Mouse (Mus musculus): ENCODE measurements around the gene Naip1.
"Not testable (repeated sequence)": the region's sequence is repeated elsewhere in the genome, so short reads cannot be mapped to it uniquely, and the experiment has no call there.

The Naip1 gene

GRCm38 (mm10) chr13:100452415-100453127, at the start of gene Naip1:
TSS of gene Naip1 (minus strand) at chr13:100452869.
- DNase-seq, result not testable (repeated sequence)

GRCm38 (mm10) chr13:100499625-100500024, 47.0 kb upstream of the Naip1 start:
- DNase-seq, result not testable (repeated sequence)

- peak; percentile 61 to 74 for DNase-seq
These were observed 42.7 kb upstream of the Naip1 start for GRCm38 (mm10) chr13:100495337-100495736.

GRCm38 (mm10) chr13:100494370-100494769, 41.7 kb upstream of the Naip1 start:
- DNase-seq, result not testable (repeated sequence)

DNA sequence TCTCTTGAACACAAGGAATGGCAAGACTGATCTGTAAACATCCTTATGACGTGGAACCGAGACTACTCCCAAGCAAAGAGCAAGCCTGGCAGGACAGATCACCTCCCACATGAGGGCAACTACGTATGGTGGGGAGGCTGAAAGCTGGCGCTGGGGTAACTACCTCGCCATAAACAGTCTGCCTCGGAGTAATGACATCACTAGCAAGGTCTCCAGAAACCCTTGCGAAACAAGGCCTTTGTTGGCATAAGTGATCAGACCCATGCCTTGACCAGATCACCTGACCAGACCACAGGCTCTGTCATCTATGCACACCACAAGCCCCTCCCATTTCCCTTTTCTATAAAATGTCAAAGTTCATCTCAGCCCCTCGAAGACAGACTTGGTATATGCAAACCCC, 40.6 kb upstream of the Naip1 start:
- DNase-seq, result no peak

DNA sequence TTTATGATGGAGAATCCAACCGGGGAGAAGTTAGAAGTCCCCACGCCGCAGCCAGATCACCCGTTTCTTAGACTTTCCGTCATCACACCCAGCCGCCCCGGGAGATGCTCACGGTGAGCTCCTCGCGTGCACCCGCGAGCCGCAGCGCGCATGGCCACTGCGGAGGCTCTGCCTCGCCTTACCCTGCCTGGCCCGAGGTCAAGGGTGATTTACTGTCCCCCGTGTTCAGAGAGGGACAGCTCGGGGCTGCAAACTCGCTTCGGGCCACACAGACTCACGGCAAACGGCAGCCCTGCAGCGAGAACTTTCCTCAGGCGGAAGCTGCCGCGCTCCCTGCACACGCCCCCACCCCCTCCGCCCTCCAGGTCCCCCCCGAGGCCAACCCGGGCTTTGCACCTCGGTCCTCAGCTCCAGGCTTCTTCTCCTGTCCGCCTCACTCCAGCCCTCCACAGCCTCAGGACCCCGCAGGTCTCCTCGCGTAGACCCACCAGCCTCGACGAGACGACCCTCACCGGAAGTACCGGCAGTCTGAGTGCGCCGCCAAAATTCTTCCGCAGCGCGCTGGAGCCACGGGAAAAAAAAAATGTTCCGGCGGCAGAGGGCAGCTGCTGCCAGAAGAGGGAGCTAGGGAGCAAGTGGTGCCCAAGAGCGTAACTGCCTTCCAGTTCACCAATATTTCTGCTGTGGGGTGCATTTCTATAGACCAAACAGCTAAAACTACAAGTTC, 39.6 kb upstream of the Naip1 start, which contains the start of gene Gtf2h2:
Gtf2h2 (minus strand) TSS at position 519 of the 727 bp plus-strand sequence.
- peak; percentile 80 to 82 for DNase-seq

DNA sequence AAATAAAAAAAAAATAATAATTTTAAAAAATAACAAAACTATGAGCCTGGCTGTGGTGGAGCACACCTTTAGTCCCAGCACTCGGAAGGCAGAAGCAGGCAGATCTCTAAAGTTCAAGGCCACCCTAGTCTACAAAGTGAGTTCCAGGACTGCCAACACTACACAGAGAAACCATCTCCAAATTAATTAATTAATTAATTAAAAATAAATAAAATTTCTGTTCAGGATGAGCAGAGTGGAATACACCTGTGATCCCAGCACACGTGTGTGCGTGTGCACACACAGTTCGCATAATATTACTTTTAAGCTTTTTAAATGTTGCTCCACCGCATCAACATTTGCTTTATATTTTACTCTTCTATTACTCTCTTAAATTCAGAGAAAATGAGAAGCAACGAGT, 39.0 kb upstream of the Naip1 start:
- DNase-seq, result no peak

- DNase-seq, result no peak
These were observed 37.8 kb upstream of the Naip1 start for GRCm38 (mm10) chr13:100490424-100490823.

DNA sequence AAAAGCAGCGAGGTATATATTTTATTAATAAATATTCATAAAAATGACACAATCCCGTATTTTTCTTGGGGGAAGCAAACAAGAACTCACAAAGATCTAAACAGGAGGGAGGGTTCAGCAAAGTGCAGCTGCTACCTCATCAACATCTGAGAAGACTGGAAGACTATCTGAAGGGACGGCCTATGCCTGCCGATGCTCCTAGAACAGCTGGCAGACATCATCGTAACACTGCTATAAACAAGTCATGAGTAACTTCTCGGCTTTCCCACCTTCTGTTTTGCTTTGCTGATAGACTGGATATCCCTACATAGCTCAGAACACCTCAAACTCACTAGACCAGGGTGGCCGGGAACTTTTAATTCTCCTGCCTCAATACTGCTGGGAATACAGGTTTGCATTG, 30.9 kb upstream of the Naip1 start:
- no peak for DNase-seq

- DNase-seq, result no peak
These were observed 11.0 kb upstream of the Naip1 start for GRCm38 (mm10) chr13:100463527-100464222.

DNA sequence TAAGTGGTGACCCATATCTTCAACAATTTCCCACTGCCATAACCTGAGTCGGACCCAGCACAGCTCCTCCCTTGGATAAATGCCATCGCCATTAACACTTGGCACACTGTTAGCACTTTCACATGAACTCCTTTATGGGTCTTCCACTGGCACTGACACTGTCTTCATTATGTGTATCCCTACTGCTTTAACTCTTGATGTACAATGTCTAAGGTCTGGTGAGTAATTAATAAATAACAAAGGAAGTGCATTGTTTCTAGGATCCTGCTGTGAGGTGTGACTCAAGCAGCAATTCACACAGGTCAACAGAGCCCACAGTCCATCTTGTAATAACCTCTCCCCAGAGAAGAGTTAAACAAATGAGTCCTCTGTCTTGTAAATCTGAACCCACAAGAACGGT, 8.7 kb upstream of the Naip1 start:
- no peak for DNase-seq

DNA sequence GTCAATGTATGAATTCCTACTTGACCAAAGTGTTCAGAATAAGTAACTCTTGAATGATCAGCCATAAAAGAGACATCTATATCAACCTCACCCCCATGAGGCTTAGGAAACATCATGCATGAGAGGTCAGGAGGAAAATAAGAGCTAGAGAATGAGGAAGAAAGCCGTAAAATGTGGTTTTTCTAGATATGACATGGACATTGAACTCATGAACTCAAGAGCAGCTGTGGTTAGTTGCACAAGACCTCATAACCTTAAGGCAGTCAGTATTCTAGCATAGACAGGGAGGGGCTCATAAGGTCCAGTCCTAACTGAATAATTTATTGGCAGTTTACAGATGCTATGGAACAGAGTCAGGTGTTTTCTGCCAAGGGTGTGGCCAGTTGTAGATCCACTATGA, 3.2 kb downstream of the Naip1 start:
- no peak for DNase-seq

GRCm38 (mm10) chr13:100440116-100440515, 12.6 kb downstream of the Naip1 start:
- no peak for DNase-seq

DNA sequence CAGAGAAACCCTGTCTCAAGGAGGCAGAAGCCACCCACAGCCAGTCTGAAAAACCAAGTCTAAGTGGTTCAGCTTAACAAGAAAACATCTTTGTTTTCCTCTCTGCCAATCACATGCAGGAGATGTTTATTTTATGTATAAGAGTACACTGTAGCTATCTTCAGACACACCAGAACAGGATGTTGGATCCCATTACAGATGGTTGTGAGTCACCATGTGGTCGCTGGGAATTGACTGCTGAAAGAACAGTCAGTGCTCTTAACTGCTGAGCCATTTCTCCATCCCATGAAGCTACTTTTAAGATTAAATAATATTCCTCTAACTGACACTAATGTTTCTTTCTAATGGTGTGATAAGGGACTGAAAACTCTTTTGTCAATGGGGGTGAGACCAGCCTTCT, 14.0 kb downstream of the Naip1 start:
- DNase-seq, result no peak

DNA sequence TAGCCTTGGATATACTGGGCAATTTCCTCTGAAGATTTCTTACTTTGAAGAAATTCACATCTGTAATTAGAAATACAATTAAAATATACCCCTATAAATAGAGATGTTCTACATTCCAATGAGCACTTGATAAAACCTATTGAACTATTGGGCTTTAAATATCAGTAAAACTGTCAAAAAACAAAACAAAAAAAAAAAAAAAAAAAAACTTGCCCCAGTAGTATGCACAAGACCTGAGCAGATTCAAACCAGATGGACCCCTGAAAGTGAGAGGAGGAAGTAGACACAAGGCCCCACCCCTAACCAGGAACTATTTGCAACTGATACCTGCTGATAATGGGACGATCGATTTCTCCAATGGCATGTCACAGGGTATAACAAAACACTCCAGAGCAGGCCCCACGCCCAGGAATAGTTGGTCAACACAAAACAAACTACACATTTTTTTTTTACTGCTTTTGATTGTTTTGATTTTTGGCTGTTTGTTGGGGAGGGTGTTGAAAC, 15.3 kb downstream of the Naip1 start:
- DNase-seq, result no peak

- DNase-seq, result not testable (repeated sequence)
These were observed 16.0 kb downstream of the Naip1 start for GRCm38 (mm10) chr13:100436556-100437163.

DNA sequence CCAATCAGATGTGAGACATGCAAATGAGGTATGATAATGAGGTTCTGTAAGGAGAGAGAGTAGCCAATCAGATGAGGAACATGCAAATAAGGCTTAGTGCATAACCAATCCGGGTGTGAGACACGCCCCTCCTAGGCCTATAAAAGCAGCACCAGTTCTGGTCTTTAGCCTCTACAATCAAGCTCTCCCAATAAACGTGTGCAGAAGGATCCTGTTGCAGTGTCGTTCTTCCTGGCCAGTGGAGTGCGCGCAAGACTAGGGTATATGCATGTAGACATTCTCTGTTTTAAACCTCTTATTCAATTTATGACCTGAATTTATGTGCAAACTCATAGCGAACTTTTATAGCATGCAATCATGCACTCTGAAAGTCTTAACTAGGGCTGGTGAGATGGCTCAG, 32.7 kb downstream of the Naip1 start:
- not testable (repeated sequence) for DNase-seq

GRCm38 (mm10) chr13:100414428-100414827, 38.2 kb downstream of the Naip1 start:
- no peak for DNase-seq

- no peak for DNase-seq
These were observed 42.8 kb downstream of the Naip1 start for GRCm38 (mm10) chr13:100409825-100410224.

GRCm38 (mm10) chr13:100409181-100409580, 43.5 kb downstream of the Naip1 start:
- DNase-seq, result no peak

GRCm38 (mm10) chr13:100408242-100408641, 44.4 kb downstream of the Naip1 start:
- no peak for DNase-seq

DNA sequence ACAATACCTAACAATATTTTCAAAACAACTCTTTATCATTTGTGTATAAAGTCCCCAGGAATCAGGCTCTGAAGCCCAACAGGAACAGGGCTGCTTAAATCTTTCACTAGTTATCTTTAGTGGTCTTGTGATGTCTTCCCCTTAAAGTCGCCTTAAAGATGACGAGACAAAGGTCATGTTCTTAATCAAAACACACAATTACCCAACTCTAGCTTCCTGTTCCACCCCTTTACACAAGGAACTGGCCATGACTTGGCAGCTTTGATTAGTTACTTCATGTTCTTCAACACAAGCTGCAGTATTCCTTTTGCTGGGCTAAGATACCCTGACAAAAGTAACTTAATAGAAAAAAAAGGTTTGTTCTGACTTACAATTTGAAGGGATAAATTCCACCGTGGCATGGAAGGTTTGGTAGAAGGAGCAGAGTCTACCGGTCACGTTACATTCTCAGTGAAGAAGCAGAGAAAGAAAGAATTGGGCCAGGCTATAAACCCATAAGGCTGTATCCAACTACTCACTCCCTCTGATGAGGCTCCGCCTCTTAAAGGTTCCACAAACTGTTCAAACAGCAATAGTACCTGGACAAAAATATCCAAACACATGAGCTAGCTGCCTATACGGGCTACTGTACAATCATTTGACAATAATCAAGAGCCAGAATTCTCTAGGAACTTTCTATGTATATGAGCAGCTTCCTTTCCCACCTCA, 49.6 kb downstream of the Naip1 start:
- DNase-seq, result not testable (repeated sequence)

All from lung, adult 18-20 months (tissue).